In genomic region chr11:115155053-115155634, GRCm38 (mm10) we compare ENCODE assay signal across 16 mouse cellular contexts. TPM values are rescaled to one million over a fixed set of nuclear protein-coding genes. Genes with fewer than 3 reads are reported as not detected.
DNase-seq lines count a peak whose midpoint lies in the region; TF ChIP-seq lines count a peak whose summit lies in the region.
"Had no signal": no experiment of that assay in that cellular context is flagged by ENCODE, and none has a peak within 500 bp of the region (broad histone marks: within the 10 kb centered on the region; RNA-seq: fewer than 3 reads in every experiment).

No protein-coding gene starts in this region.

- TF ChIP-seq POLR2A in thymus, adult 2 months (IDR thresholded peaks at IDR 0.05; ENCODE audit: control insufficient read depth, extremely low read depth, insufficient read depth, low read length, poor library complexity): no peak

- peak; percentile 40 for DNase-seq in cerebellum, adult 9-11 months
- no peak for DNase-seq in cerebellum, postnatal 4 days (ENCODE audit: low spot score in 2 of 2)
- peak; percentile 81 for DNase-seq in 416B (ENCODE audit: low read depth)
- peak; percentile 78 for DNase-seq in induced T-regulatory cell, adult 2 months (ENCODE audit: low read depth)
- DNase-seq in thymus, adult 2 months: peak; percentile 70
- DNase-seq in c-Kit-positive CD71-positive TER-119-positive erythroid progenitor cells, embryonic 14.5 days (ENCODE audit: low spot score): no peak
- no peak for DNase-seq in adrenal gland, adult 2 months
- no peak for DNase-seq in right cerebral cortex, adult 2 months (ENCODE audit: low spot score in 2 of 2)
- DNase-seq: cerebellum, postnatal 10 days; gastrocnemius, postnatal 10 days; kidney, adult 18-20 months; kidney, postnatal 4 days had no signal

- H3K4me3 ChIP-seq in thymus, adult 2 months (ENCODE audit: control insufficient read depth, insufficient read depth, low read length): peak overlapping the region; percentile 31
- H3K4me3 ChIP-seq: lung, embryonic 15.5 days; neural tube, embryonic 15.5 days had no signal

- no peaks in the 10 kb centered on the region for H3K36me3 ChIP-seq in thymus, adult 2 months (ENCODE audit: control insufficient read depth, insufficient read depth, low read length)
- H3K36me3 ChIP-seq: embryonic facial prominence, embryonic 13.5 days; lung, embryonic 15.5 days; neural tube, embryonic 15.5 days had no signal

- H3K27me3 ChIP-seq in thymus, adult 2 months (ENCODE audit: control insufficient read depth, insufficient read depth, low read length): no peaks in the 10 kb centered on the region

- TF ChIP-seq CTCF in thymus, adult 2 months (IDR thresholded peaks at IDR 0.05; ENCODE audit: borderline replicate concordance, control insufficient read depth, extremely low read depth, insufficient read depth, low read length, poor library complexity): no peak

- peaks cover 80% of the 10 kb centered on the region for H3K4me1 ChIP-seq in thymus, adult 2 months (replicated peaks; ENCODE audit: control insufficient read depth, insufficient read depth, low read length)

- H3K27ac ChIP-seq in thymus, adult 2 months (ENCODE audit: control insufficient read depth, insufficient read depth, low read length): peak overlapping the region; percentile 54; the same call in 1 of the 2 replicates
- H3K27ac ChIP-seq: embryonic facial prominence, embryonic 13.5 days; lung, embryonic 15.5 days; neural tube, embryonic 15.5 days had no signal

- WGBS in thymus, adult 2 months: 6% methylated on average over 5 of the region's 5 CpGs

RNA-seq across cellular contexts. Expression of gene Slc9a3r1, which starts 8.0 kb away (rescaled TPM):
- 202 and 207 TPM in 2 replicates for polyA plus RNA-seq in thymus, adult 2 months (2012; rRNA removed)
- total RNA-seq in adrenal gland, adult 2 months (2021): 10 to 100 TPM; 15.6 to 26.2 TPM
- 14.8 and 15.0 TPM in 2 replicates for polyA plus RNA-seq in adrenal gland, adult 2 months (2012; rRNA removed)

RNA-seq across cellular contexts. Expression of gene Cd300lf, which starts 21.4 kb away (rescaled TPM):
- 8.4 and 10.4 TPM in 2 replicates for polyA plus RNA-seq in thymus, adult 2 months (2012; rRNA removed)
- under 1 TPM; 0.55 to 0.90 TPM for total RNA-seq in adrenal gland, adult 2 months (2021)
- 1.00 and 1.3 TPM in 2 replicates for polyA plus RNA-seq in adrenal gland, adult 2 months (2012; rRNA removed)
- polyA plus RNA-seq: forebrain, embryonic 11.5 days had no signal

RNA-seq across cellular contexts. Expression of gene Tmem104, which starts 32.1 kb away (rescaled TPM):
- 24.1 and 26.8 TPM in 2 replicates for polyA plus RNA-seq in thymus, adult 2 months (2012; rRNA removed)
- 10 to 100 TPM; 23.7 to 27.9 TPM for total RNA-seq in adrenal gland, adult 2 months (2021)
- 26.5 and 34.7 TPM in 2 replicates for polyA plus RNA-seq in adrenal gland, adult 2 months (2012; rRNA removed)

RNA-seq across cellular contexts. Expression of gene Nat9, which starts 32.5 kb away (rescaled TPM):
- polyA plus RNA-seq in thymus, adult 2 months (2012; rRNA removed): 9.8 and 11.8 TPM in 2 replicates
- total RNA-seq in adrenal gland, adult 2 months (2021): 10 to 100 TPM; 20.0 to 29.2 TPM
- polyA plus RNA-seq in adrenal gland, adult 2 months (2012; rRNA removed): 12.0 and 16.2 TPM in 2 replicates

Comparison
In these comparisons a context has a peak if more than half of its experiments do, and no peak if none do; other contexts are left out.
1. DNase-seq: peak in cerebellum, adult 9-11 months (single experiment), 416B (single experiment), induced T-regulatory cell, adult 2 months (single experiment) and thymus, adult 2 months (single experiment); none in cerebellum, postnatal 4 days (0 of 2), c-Kit-positive CD71-positive TER-119-positive erythroid progenitor cells, embryonic 14.5 days (single experiment), adrenal gland, adult 2 months (single experiment) and right cerebral cortex, adult 2 months (0 of 2).
2. RNA of gene Slc9a3r1, which starts 8.0 kb away (polyA plus RNA-seq): 202 to 207 TPM in thymus, adult 2 months; 14.8 to 15.0 TPM in adrenal gland, adult 2 months; every median in the first group is over 10 times any median in the second.